Mouse (Mus musculus): ENCODE results near the gene Gm9903. TPM values are rescaled to one million over a fixed set of nuclear protein-coding genes. Genes with fewer than 3 reads are reported as not detected.

The Gm9903 gene
- polyA plus RNA-seq, 1 experiment from 2014 or later: 0.35 TPM

GRCm38 (mm10) chr5:33651541-33651920 lies 21.8 kb downstream of the Gm9903 start:
- no peak; the same call in 1 of the 2 replicates for ATAC-seq (ENCODE audit: low FRiP score)
- Histone ChIP-seq H3K4me1 (peaks cover 29% of the 10 kb centered on the region), H3K27me3 (no peaks in the 10 kb centered on the region), H3K4me2 (replicated peaks) (peak overlapping the region; percentile 79), H3K36me3 (peaks cover 33% of the 10 kb centered on the region), H3K27ac (peak overlapping the region; percentile 98), H3K4me3 (peak overlapping the region; percentile 71), H3K9ac (peak overlapping the region; percentile 81), H3K9me3 (replicated peaks) (no peaks in the 10 kb centered on the region)
- 2% methylated on average over 11 of the region's 11 CpGs for WGBS

GRCm38 (mm10) chr5:33651921-33652782 lies 22.4 kb downstream of the Gm9903 start, which contains the start of gene Slbp:
Gene Slbp (minus strand): TSS chr5:33652574.
- peaks cover 28% of the 10 kb centered on the region for H3K36me3 ChIP-seq
- H3K4me3 ChIP-seq: peak within 1 kb of the TSS; percentile 71
- H3K4me2 ChIP-seq (replicated peaks): peak within 1 kb of the TSS; percentile 79
- H3K9me3 ChIP-seq (replicated peaks): no peaks in the 10 kb centered on the region
- ATAC-seq (ENCODE audit: low FRiP score): peak; percentile 96
- H3K27me3 ChIP-seq: no peaks in the 10 kb centered on the region
- peak within 1 kb of the TSS; percentile 81 for H3K9ac ChIP-seq
- peak within 1 kb of the TSS; percentile 98 for H3K27ac ChIP-seq
- under 1% methylated on average over 82 of the region's 82 CpGs for WGBS
- peaks cover 35% of the 10 kb centered on the region for H3K4me1 ChIP-seq

- ATAC-seq (ENCODE audit: low FRiP score): peak; percentile 46
- H3K4me1 ChIP-seq: peaks cover 35% of the 10 kb centered on the region
- 5% methylated on average over 9 of the region's 9 CpGs for WGBS
Measured at GRCm38 (mm10) chr5:33652783-33653173, 23.1 kb downstream of the Gm9903 start.

GRCm38 (mm10) chr5:33654424-33654823 lies 24.7 kb downstream of the Gm9903 start:
- no peaks in the 10 kb centered on the region for H3K9me3 ChIP-seq (replicated peaks)
- H3K4me3 ChIP-seq: no peak overlapping the region
- H3K36me3 ChIP-seq: peaks cover 17% of the 10 kb centered on the region
- H3K27ac ChIP-seq: no peak overlapping the region
- ATAC-seq (ENCODE audit: low FRiP score): no peak
- no peaks in the 10 kb centered on the region for H3K27me3 ChIP-seq
- peaks cover 44% of the 10 kb centered on the region for H3K4me1 ChIP-seq
- 95% methylated on average over 13 of the region's 13 CpGs for WGBS
- no peak overlapping the region for H3K4me2 ChIP-seq (replicated peaks)
- no peak overlapping the region for H3K9ac ChIP-seq

More at GRCm38 (mm10) chr5:33652783-33653173, 23.1 kb downstream of the Gm9903 start:
- peak overlapping the region; percentile 81 for H3K9ac ChIP-seq
- H3K4me2 ChIP-seq (replicated peaks): peak overlapping the region; percentile 79
- H3K27me3 ChIP-seq: no peaks in the 10 kb centered on the region
- H3K27ac ChIP-seq: peak overlapping the region; percentile 71
- peaks cover 22% of the 10 kb centered on the region for H3K36me3 ChIP-seq
- H3K4me3 ChIP-seq: peak overlapping the region; percentile 71
- H3K9me3 ChIP-seq (replicated peaks): no peaks in the 10 kb centered on the region

- Histone ChIP-seq H3K9ac (no peak overlapping the region), H3K4me3 (no peak overlapping the region)
- WGBS: 92% methylated on average over 10 of the region's 10 CpGs
Measured at GRCm38 (mm10) chr5:33655251-33655840, 25.6 kb downstream of the Gm9903 start.

GRCm38 (mm10) chr5:33656739-33657138 lies 27.0 kb downstream of the Gm9903 start:
- 56% methylated on average over 1 of the region's 1 CpGs for WGBS
- H3K27ac ChIP-seq: peak overlapping the region; percentile 95; the same call in 1 of the 2 replicates
- peaks cover 34% of the 10 kb centered on the region for H3K4me1 ChIP-seq
- no peak for ATAC-seq (ENCODE audit: low FRiP score)
- H3K9me3 ChIP-seq (replicated peaks): no peaks in the 10 kb centered on the region
- H3K9ac ChIP-seq: peak overlapping the region; percentile 79
- H3K4me2 ChIP-seq (replicated peaks): peak overlapping the region; percentile 91
- H3K27me3 ChIP-seq: no peaks in the 10 kb centered on the region
- H3K4me3 ChIP-seq: peak overlapping the region; percentile 71
- H3K36me3 ChIP-seq: peaks cover 24% of the 10 kb centered on the region

More at GRCm38 (mm10) chr5:33655251-33655840, 25.6 kb downstream of the Gm9903 start:
- no peak for ATAC-seq (ENCODE audit: low FRiP score)
- no peaks in the 10 kb centered on the region for H3K27me3 ChIP-seq
- H3K36me3 ChIP-seq: peaks cover 14% of the 10 kb centered on the region
- no peak overlapping the region for H3K4me2 ChIP-seq (replicated peaks)
- no peaks in the 10 kb centered on the region for H3K9me3 ChIP-seq (replicated peaks)
- H3K27ac ChIP-seq: no peak overlapping the region
- H3K4me1 ChIP-seq: peaks cover 45% of the 10 kb centered on the region

- Histone ChIP-seq H3K4me3 (peak overlapping the region; percentile 71), H3K27ac (peak overlapping the region; percentile 95), H3K9ac (peak overlapping the region; percentile 79), H3K36me3 (peaks cover 28% of the 10 kb centered on the region), H3K9me3 (replicated peaks) (no peaks in the 10 kb centered on the region), H3K4me2 (replicated peaks) (peak overlapping the region; percentile 91), H3K4me1 (peaks cover 34% of the 10 kb centered on the region), H3K27me3 (no peaks in the 10 kb centered on the region)
- 1% methylated on average over 32 of the region's 32 CpGs for WGBS
- peak; percentile 0; the same call in 1 of the 2 replicates for ATAC-seq (ENCODE audit: low FRiP score)
Measured at GRCm38 (mm10) chr5:33657251-33657786, 27.6 kb downstream of the Gm9903 start.

GRCm38 (mm10) chr5:33657787-33658663 lies 28.3 kb downstream of the Gm9903 start, which contains the start of the genes Tacc3 and Tmem129:
Gene Tacc3 (plus strand): TSS chr5:33658128.
Gene Tmem129 (minus strand): TSS chr5:33658416.
- Histone ChIP-seq H3K4me2 (replicated peaks) (peak within 1 kb of the TSS; percentile 91), H3K9me3 (replicated peaks) (no peaks in the 10 kb centered on the region), H3K4me3 (peak within 1 kb of the TSS; percentile 71), H3K27me3 (no peaks in the 10 kb centered on the region), H3K4me1 (peaks cover 31% of the 10 kb centered on the region), H3K9ac (peak within 1 kb of the TSS; percentile 79), H3K36me3 (peaks cover 32% of the 10 kb centered on the region), H3K27ac (peak within 1 kb of the TSS; percentile 95)
- ATAC-seq (ENCODE audit: low FRiP score): peak; percentile 98
- under 1% methylated on average over 60 of the region's 60 CpGs for WGBS

- Histone ChIP-seq H3K4me1 (peaks cover 29% of the 10 kb centered on the region), H3K4me3 (peak overlapping the region; percentile 71), H3K4me2 (replicated peaks) (peak overlapping the region; percentile 91), H3K9me3 (replicated peaks) (no peaks in the 10 kb centered on the region), H3K9ac (peak overlapping the region; percentile 70), H3K36me3 (peaks cover 30% of the 10 kb centered on the region), H3K27me3 (no peaks in the 10 kb centered on the region), H3K27ac (no peak overlapping the region; the same call in 1 of the 2 replicates)
- under 1% methylated on average over 26 of the region's 26 CpGs for WGBS
- peak; percentile 10 for ATAC-seq (ENCODE audit: low FRiP score)
Measured at GRCm38 (mm10) chr5:33658664-33659050, 28.9 kb downstream of the Gm9903 start.

- Histone ChIP-seq H3K27me3 (no peaks in the 10 kb centered on the region), H3K27ac (no peak overlapping the region), H3K9ac (no peak overlapping the region), H3K9me3 (replicated peaks) (no peaks in the 10 kb centered on the region), H3K4me1 (no peaks in the 10 kb centered on the region; the same call in 1 of the 2 replicates), H3K36me3 (peaks cover 76% of the 10 kb centered on the region), H3K4me3 (no peak overlapping the region), H3K4me2 (replicated peaks) (no peak overlapping the region)
- ATAC-seq (ENCODE audit: low FRiP score): no peak
Measured at GRCm38 (mm10) chr5:33668223-33668622, 38.5 kb downstream of the Gm9903 start.

GRCm38 (mm10) chr5:33671659-33672058 lies 41.9 kb downstream of the Gm9903 start:
- Histone ChIP-seq H3K36me3 (peaks cover 62% of the 10 kb centered on the region), H3K27ac (no peak overlapping the region), H3K4me3 (no peak overlapping the region), H3K4me2 (replicated peaks) (no peak overlapping the region), H3K27me3 (no peaks in the 10 kb centered on the region), H3K9ac (no peak overlapping the region; the same call in 1 of the 2 replicates), H3K9me3 (replicated peaks) (no peaks in the 10 kb centered on the region), H3K4me1 (peaks cover 7% of the 10 kb centered on the region)
- 91% methylated on average over 5 of the region's 5 CpGs for WGBS
- no peak for ATAC-seq (ENCODE audit: low FRiP score)
